Mouse (Mus musculus): ENCODE data around the gene Gm11011. TPM values are rescaled to one million over a fixed set of nuclear protein-coding genes. Genes with fewer than 3 reads are reported as not detected.
A peak's percentile ranks its signal among the peaks of the same experiment; 100 is the strongest.
"Not testable (repeated sequence)": the region's sequence is repeated elsewhere in the genome, so short reads cannot be mapped to it uniquely, and the experiment has no call there.

Gene Gm11011
- total RNA-seq (2021): not detected

GRCm38 (mm10) chr2:169587645-169588044 lies at the start of gene Gm11011:
Gene Gm11011, minus strand, starts transcription at chr2:169587745.
- DNase-seq (ENCODE audit: low spot score in 2 of 2); intact Hi-C loops (cut with DNase I): not testable (repeated sequence)

- intact Hi-C loops (cut with DNase I): loop anchor here (5.0 to 10.0 kb wide), 2 partner anchors 46 to 582 kb away; no protein-coding TSS in a partner anchor
- DNase-seq (ENCODE audit: low spot score in 2 of 2): no peak
Measured at GRCm38 (mm10) chr2:169636414-169636813, 48.9 kb upstream of the Gm11011 start.

- intact Hi-C loops (cut with DNase I): loop anchor here (5.0 to 10.0 kb wide), 2 partner anchors 47 to 581 kb away; no protein-coding TSS in a partner anchor
- DNase-seq (ENCODE audit: low spot score in 2 of 2): no peak
Measured at GRCm38 (mm10) chr2:169635428-169635827, 47.9 kb upstream of the Gm11011 start.

- intact Hi-C loops (cut with DNase I): loop anchor here (5.0 to 10.0 kb wide), 2 partner anchors 48 to 580 kb away; no protein-coding TSS in a partner anchor
- DNase-seq (ENCODE audit: low spot score in 2 of 2): no peak
Measured at GRCm38 (mm10) chr2:169634619-169635382, 47.3 kb upstream of the Gm11011 start.

GRCm38 (mm10) chr2:169633491-169634289 lies 46.1 kb upstream of the Gm11011 start:
- intact Hi-C loops (cut with DNase I): loop anchor here (10.0 kb wide), 1 partner anchor 579 kb away; no protein-coding TSS in a partner anchor
- DNase-seq (ENCODE audit: low spot score in 2 of 2): peak; percentile 25 to 45

GRCm38 (mm10) chr2:169632338-169633151 lies 45.0 kb upstream of the Gm11011 start, which contains the start of gene Tshz2:
Gene Tshz2, plus strand, starts transcription at chr2:169633013.
- peak; percentile 22 for DNase-seq (ENCODE audit: low spot score in 2 of 2)

GRCm38 (mm10) chr2:169630070-169630469 lies 42.5 kb upstream of the Gm11011 start:
- intact Hi-C loops (cut with DNase I): loop anchor here (10.0 kb wide), 1 partner anchor 575 kb away; no protein-coding TSS in a partner anchor
- no peak for DNase-seq (ENCODE audit: low spot score in 2 of 2)

More at GRCm38 (mm10) chr2:169632338-169633151, 45.0 kb upstream of the Gm11011 start, which contains the start of gene Tshz2:
- intact Hi-C loops (cut with DNase I): loop anchor here (10.0 kb wide), 1 partner anchor 578 kb away; no protein-coding TSS in a partner anchor

GRCm38 (mm10) chr2:169621201-169621710 lies 33.7 kb upstream of the Gm11011 start:
- no peak for DNase-seq (ENCODE audit: low spot score in 2 of 2)
- intact Hi-C loops (cut with DNase I): no loop called here

GRCm38 (mm10) chr2:169615998-169616397 lies 28.5 kb upstream of the Gm11011 start:
- intact Hi-C loops (cut with DNase I): no loop called here
- no peak for DNase-seq (ENCODE audit: low spot score in 2 of 2)

GRCm38 (mm10) chr2:169614683-169615082 lies 27.1 kb upstream of the Gm11011 start:
- no peak for DNase-seq (ENCODE audit: low spot score in 2 of 2)
- intact Hi-C loops (cut with DNase I): no loop called here

GRCm38 (mm10) chr2:169611557-169611956 lies 24.0 kb upstream of the Gm11011 start:
- intact Hi-C loops (cut with DNase I): no loop called here
- no peak for DNase-seq (ENCODE audit: low spot score in 2 of 2)

GRCm38 (mm10) chr2:169610882-169611281 lies 23.3 kb upstream of the Gm11011 start:
- intact Hi-C loops (cut with DNase I): no loop called here
- no peak for DNase-seq (ENCODE audit: low spot score in 2 of 2)

- intact Hi-C loops (cut with DNase I): no loop called here
- no peak for DNase-seq (ENCODE audit: low spot score in 2 of 2)
Measured at GRCm38 (mm10) chr2:169609956-169610355, 22.4 kb upstream of the Gm11011 start.

GRCm38 (mm10) chr2:169607787-169608186 lies 20.2 kb upstream of the Gm11011 start:
- intact Hi-C loops (cut with DNase I): no loop called here
- DNase-seq (ENCODE audit: low spot score in 2 of 2): no peak

GRCm38 (mm10) chr2:169606901-169607678 lies 19.5 kb upstream of the Gm11011 start:
- intact Hi-C loops (cut with DNase I): no loop called here
- peak; percentile 40 to 52 for DNase-seq (ENCODE audit: low spot score in 2 of 2)

- peak; percentile 51 to 65 for DNase-seq (ENCODE audit: low spot score in 2 of 2)
- intact Hi-C loops (cut with DNase I): no loop called here
Measured at GRCm38 (mm10) chr2:169600163-169600562, 12.6 kb upstream of the Gm11011 start.

GRCm38 (mm10) chr2:169599591-169599990 lies 12.0 kb upstream of the Gm11011 start:
- DNase-seq (ENCODE audit: low spot score in 2 of 2): peak in 1 of 2 experiments; percentile 10
- intact Hi-C loops (cut with DNase I): no loop called here

GRCm38 (mm10) chr2:169597971-169598370 lies 10.4 kb upstream of the Gm11011 start:
- DNase-seq (ENCODE audit: low spot score in 2 of 2): no peak
- intact Hi-C loops (cut with DNase I): no loop called here
